Mouse (Mus musculus): ENCODE measurements at regions not wholly inside any gene's neighbourhood (a gene's known extent, or its start where the extent isn't known, plus 50 kb on each side); places are given as distances from the start of the nearest gene placed in this dataset.

DNA sequence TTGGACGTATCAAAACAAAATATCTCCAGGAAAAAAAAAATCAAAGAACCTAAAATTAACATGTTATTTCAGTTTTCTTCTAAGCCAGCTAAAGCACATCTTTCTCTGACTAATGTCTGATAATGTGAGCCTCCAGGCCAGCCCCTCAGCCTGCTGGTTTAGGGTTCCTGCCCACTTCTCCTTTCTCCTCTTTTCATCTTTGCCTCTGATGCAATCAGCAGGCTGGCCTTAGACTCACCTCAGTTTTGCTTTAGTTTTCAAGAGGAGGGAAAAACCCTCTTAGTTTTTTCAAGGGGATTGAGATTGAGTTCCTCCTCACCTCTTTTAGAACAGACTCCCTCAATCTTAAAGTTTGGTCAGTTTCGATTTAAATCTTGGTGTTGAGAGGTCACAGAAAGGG lies 93.0 kb upstream of the Pthlh start:
- ChIA-PET POLR2A (no interaction called here), CTCF (interaction anchor here (1.2 kb wide), 1 partner anchor 10 kb away, joined by 3 read pairs; no protein-coding TSS in a partner anchor)
- no peak for ATAC-seq
- DNase-seq (ENCODE audit: low read depth, low spot score): no peak
- H3K27me3 ChIP-seq: peaks cover 12% of the 10 kb centered on the region
- no peak for TF ChIP-seq CTCF (IDR thresholded peaks at IDR 0.05)
- in situ Hi-C loops (cut with MboI; ENCODE audit: low pct_unique_long_range_greater_than_20kb): no loop called here

DNA sequence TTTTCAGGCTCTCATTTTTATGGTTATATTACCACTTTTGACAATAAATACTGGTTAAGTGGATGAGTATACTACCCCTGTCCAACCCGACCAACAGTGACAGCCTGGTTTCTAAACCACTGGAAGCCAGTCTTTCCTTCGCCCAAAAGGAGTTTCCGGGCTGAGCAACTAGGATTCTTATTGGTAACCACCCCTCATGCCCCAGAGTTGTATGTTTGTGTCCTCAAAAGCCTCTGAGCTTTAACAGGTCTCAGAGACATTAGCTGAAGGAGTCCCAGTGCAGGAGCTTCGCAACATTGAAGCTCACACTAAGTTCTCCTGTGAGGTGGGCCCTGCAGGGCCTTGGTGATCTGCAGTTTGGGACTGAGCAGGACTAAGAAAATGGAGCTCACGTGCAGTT lies 92.6 kb upstream of the Pthlh start:
- CTCF ChIA-PET: interaction anchor here (1.2 kb wide), 1 partner anchor 9 kb away, joined by 3 read pairs; no protein-coding TSS in a partner anchor
- in situ Hi-C loops (cut with MboI; ENCODE audit: low pct_unique_long_range_greater_than_20kb): no loop called here
- DNase-seq (ENCODE audit: low read depth, low spot score): no peak
- POLR2A ChIA-PET: no interaction called here
- H3K27me3 ChIP-seq: peaks cover 12% of the 10 kb centered on the region
- no peak for ATAC-seq
- TF ChIP-seq CTCF (IDR thresholded peaks at IDR 0.05): no peak

DNA sequence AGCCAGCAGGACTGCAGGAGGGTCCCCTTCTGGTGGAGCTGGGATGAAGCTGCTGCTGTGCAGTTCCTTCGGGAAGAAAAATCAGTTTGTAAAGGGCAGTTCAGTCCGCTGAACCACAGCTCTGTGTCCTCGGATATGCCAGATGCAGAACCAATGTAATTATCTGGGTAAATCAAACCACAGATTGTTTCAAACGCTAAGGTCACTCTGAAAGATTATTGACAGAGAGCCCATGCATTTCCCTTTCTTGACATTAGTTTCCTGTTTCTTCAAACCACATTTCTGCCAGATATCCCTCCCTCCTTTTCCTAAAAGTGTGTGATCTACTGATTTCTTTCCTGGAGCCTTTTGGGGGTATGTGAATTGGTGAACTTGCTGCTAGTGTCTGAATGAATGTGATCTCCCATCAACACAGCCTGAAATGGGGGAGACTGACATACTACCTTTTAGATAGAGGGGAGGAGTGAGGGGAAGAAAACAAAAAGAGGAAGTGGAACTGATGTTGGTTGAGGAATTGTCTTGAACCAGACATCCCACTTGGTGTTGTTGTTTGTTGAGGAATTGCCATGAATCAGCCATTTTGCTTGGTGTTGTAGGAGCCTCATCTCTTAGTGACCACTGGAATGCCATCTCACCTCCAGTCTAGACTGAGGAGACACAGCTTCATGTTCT lies 85.7 kb upstream of the Pthlh start:
- ChIA-PET POLR2A (interaction anchor here (0.6 kb wide), 1 partner anchor 9 kb away, joined by 4 read pairs; no protein-coding TSS in a partner anchor), CTCF (no interaction called here)
- H3K27me3 ChIP-seq: peaks cover 11% of the 10 kb centered on the region
- DNase-seq (ENCODE audit: low read depth, low spot score): no peak
- no peak for ATAC-seq
- in situ Hi-C loops (cut with MboI; ENCODE audit: low pct_unique_long_range_greater_than_20kb): no loop called here
- TF ChIP-seq CTCF (IDR thresholded peaks at IDR 0.05): no peak

DNA sequence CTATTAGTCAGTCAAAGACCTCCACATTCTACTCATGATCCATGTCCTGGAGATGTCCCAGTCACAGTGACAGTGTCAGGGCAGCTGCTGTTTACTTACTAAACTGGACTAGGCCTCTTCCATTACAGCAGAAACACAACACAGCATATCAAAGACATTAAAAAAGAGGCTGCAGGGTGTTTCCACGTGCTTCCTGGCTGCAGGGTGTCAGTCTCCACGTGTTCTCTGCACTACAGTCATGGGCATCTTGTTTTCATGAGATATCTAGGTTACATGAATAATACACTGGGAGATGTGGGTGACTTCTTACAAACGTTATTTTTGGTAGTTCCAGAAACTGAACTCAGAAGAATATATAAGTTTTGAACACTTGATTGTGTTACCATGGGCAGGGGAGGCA lies 84.6 kb upstream of the Pthlh start:
- ATAC-seq (no peak), DNase-seq (ENCODE audit: low read depth, low spot score) (no peak)
- in situ Hi-C loops (cut with MboI; ENCODE audit: low pct_unique_long_range_greater_than_20kb): no loop called here
- CTCF ChIA-PET: no interaction called here
- TF ChIP-seq CTCF (IDR thresholded peaks at IDR 0.05): no peak
- POLR2A ChIA-PET: no interaction called here
- H3K27me3 ChIP-seq: peaks cover 8% of the 10 kb centered on the region

DNA sequence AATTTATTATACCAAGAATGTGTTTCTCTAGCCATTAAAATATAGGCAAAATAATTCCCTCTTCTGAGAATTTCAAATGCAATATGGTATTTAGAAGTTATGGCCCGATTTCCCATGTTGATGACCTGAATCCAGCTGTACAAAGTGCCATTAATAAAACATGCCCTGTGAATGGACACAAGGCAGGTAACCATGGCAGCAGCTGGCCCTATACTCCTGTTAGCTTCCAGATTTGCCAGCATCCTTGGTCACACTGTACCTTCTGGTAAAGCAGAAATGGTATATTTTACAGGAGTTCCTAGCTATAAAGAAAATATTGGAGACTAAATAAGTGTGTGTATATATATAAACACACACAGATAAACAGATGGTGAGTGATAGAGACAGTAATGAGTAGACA lies 77.1 kb upstream of the Pthlh start:
- in situ Hi-C loops (cut with MboI; ENCODE audit: low pct_unique_long_range_greater_than_20kb): no loop called here
- no peaks in the 10 kb centered on the region for H3K27me3 ChIP-seq
- ATAC-seq (no peak), DNase-seq (ENCODE audit: low read depth, low spot score) (no peak)
- ChIA-PET CTCF (no interaction called here), POLR2A (no interaction called here)
- TF ChIP-seq CTCF (IDR thresholded peaks at IDR 0.05): no peak

DNA sequence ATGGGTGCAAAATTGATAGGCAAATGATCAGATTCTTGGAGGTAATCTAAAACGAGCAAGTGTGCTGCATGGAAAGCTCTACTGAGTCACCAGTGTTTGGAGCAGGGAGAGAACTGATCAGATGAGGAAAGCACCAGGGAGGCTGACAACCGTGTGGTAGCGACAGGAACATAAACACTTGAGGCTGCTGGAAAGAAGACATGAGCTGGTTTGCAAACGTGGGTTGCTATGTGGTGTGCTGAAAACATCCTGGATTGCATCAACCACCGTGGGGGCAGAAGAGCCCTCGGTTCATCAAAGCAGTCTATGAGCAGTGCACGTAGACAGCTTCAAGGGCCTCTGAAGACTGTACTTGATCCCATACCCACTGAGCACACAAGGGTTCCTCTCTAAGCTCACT lies 69.0 kb upstream of the Pthlh start:
- ChIA-PET POLR2A (no interaction called here), CTCF (interaction anchor here (1.3 kb wide), 1 partner anchor 10 kb away, joined by 3 read pairs; no protein-coding TSS in a partner anchor)
- DNase-seq (ENCODE audit: low read depth, low spot score): no peak
- in situ Hi-C loops (cut with MboI; ENCODE audit: low pct_unique_long_range_greater_than_20kb): no loop called here
- peaks cover 12% of the 10 kb centered on the region for H3K27me3 ChIP-seq
- ATAC-seq: no peak
- no peak for TF ChIP-seq CTCF (IDR thresholded peaks at IDR 0.05)

DNA sequence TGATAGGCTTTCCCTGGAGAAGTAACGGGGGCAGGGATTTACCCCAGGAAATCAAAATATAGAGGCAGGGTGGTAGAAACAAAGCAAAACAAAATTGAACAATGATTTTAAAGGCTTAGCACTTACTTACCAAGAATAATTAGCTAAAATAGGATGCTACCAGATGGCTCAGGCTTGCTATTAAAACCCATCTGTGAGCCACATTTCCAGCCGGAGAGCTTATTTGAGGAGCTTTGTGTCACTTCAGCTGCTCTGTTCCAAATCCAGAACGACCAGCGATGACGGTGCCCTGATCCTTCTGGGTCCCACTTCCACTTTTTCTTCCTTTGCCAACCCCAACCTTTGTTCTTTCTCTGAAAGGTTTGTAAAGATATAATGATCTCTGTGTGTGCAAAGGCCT lies 65.2 kb upstream of the Pthlh start:
- TF ChIP-seq CTCF (IDR thresholded peaks at IDR 0.05): no peak
- CTCF ChIA-PET: no interaction called here
- in situ Hi-C loops (cut with MboI; ENCODE audit: low pct_unique_long_range_greater_than_20kb): no loop called here
- POLR2A ChIA-PET: no interaction called here
- H3K27me3 ChIP-seq: peaks cover 19% of the 10 kb centered on the region
- DNase-seq (ENCODE audit: low read depth, low spot score): no peak
- no peak for ATAC-seq

DNA sequence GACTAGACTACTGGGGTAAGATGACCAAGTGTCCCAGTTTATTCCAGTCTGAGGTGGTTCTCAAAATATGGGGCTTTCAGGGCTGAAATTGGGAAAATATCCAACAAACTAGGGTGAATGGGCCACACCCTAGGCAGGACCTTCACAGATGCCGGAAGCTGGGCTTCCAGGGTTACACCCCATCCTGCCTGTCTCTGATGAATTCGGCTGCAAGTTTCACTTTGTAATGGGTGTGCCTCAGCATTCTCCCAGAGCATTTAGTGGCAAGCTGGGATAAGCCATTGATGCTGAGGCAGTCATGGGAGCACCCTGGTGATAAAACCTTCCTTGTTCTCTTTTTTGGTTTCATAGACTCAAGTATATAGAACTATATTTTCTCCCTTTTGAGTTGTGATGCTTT lies 60.4 kb upstream of the Pthlh start:
- ChIA-PET POLR2A (no interaction called here), CTCF (interaction anchor here (1.2 kb wide), 1 partner anchor 19 kb away, joined by 3 read pairs; no protein-coding TSS in a partner anchor)
- DNase-seq (ENCODE audit: low read depth, low spot score) (no peak), ATAC-seq (no peak)
- in situ Hi-C loops (cut with MboI; ENCODE audit: low pct_unique_long_range_greater_than_20kb): no loop called here
- TF ChIP-seq CTCF (IDR thresholded peaks at IDR 0.05): no peak
- peaks cover 11% of the 10 kb centered on the region for H3K27me3 ChIP-seq

DNA sequence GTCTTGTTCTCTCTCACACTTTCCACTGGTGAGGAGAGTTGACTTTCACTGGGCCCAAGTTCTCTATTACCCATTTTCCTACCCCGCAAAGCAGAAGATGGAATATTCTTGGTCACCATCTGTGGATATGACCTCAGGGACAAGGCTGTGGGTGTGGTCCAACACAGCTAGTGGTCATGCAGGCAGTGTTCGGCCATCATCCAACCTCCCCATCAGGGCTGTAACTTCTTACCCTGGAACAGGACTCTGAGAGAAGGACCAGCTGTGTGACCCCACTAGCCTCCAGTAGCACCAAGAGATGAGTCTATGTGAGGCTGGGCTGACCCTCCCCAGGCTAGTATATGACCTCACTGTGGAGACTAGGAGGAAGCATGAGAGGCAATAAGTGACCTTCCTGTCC lies 54.1 kb upstream of the Pthlh start:
- in situ Hi-C loops (cut with MboI; ENCODE audit: low pct_unique_long_range_greater_than_20kb): no loop called here
- DNase-seq (ENCODE audit: low read depth, low spot score): no peak
- no peak for ATAC-seq
- TF ChIP-seq CTCF (IDR thresholded peaks at IDR 0.05): no peak
- H3K27me3 ChIP-seq: peaks cover 5% of the 10 kb centered on the region
- POLR2A ChIA-PET: no interaction called here
- CTCF ChIA-PET: no interaction called here

DNA sequence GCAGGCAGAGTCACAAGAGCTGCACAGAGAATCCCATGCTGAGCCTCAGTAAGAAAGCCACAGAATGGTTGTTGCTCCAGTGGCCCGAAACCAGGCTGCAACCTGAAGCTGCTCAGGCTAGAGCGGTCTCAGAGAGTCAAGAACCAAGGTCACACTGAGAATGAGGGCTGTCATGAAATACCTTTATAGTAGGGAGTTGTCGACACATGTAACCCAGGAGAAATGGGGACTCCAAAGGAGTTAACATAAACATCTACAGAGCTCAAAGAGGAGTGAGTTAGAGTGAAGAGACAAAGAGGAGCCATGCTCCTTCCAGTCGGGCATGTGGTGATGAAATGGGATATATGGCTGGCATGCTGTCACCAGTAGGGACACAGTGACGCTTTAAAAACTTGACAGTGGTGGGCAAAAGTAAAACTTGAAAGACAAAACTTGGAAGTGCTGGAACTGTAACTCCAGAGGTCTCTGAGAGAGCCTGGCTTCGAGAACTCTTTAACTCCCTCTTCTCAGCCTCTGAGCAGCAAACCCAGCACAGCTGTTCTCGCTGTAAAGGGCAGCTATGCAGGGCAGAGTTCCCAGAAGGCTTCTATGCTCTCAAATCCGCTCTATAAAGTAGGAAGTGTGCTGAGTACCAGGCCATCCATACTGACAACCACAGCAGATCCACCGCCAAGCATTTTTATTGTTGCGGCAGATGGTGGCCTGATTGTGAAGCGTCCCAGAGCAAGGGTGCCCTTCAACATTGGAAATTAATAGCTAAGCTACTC lies 52.9 kb upstream of the Pthlh start:
- TF ChIP-seq CTCF (IDR thresholded peaks at IDR 0.05): no peak
- DNase-seq (ENCODE audit: low read depth, low spot score): no peak
- peaks cover 13% of the 10 kb centered on the region for H3K27me3 ChIP-seq
- ChIA-PET CTCF (interaction anchor here (2.3 kb wide), 1 partner anchor 10 kb away, joined by 5 read pairs; no protein-coding TSS in a partner anchor), POLR2A (no interaction called here)
- ATAC-seq: no peak
- in situ Hi-C loops (cut with MboI; ENCODE audit: low pct_unique_long_range_greater_than_20kb): no loop called here

DNA sequence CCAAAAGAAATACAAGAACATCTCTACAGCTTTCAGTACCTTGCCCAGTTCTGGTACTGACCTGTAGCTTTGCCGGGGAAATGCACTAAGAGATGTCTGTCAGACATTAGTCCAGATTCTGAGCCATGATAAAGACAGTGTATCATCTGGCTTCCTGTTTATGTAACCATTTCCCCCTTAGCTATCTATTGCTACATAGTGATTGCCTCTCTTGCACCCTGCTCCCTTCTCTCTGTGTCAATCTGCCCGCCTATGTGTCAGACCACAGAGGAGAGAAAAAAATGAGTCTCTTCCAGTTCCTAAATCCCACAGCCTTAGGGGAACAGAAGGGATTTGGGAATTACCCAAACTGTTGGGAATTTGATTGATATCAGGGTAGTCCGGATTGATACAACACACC lies 52.2 kb upstream of the Pthlh start:
- POLR2A ChIA-PET: no interaction called here
- CTCF ChIA-PET: interaction anchor here (2.3 kb wide), 1 partner anchor 9 kb away, joined by 5 read pairs; no protein-coding TSS in a partner anchor
- no peak for TF ChIP-seq CTCF (IDR thresholded peaks at IDR 0.05)
- in situ Hi-C loops (cut with MboI; ENCODE audit: low pct_unique_long_range_greater_than_20kb): no loop called here
- ATAC-seq: no peak
- H3K27me3 ChIP-seq: peaks cover 17% of the 10 kb centered on the region
- DNase-seq (ENCODE audit: low read depth, low spot score): no peak

All from Patski (cell line).